Mouse (Mus musculus) forebrain, embryonic 16.5 days (tissue): Measurements from ENCODE around the gene Otx2. TPM values are rescaled to one million over a fixed set of nuclear protein-coding genes. Genes with fewer than 3 reads are reported as not detected.

Experiments
- ATAC-seq: fragments of 200-750 bp; cut with Nextera tagmentation; 2 replicates; pipeline ENCODE4 v1.8.0; 2017; ENCODE audit warnings: mild to moderate bottlenecking, moderate library complexity
- H3K27ac ChIP-seq: fragments of 300-500 bp; sonication (generic); 2 replicates; pipeline ENCODE4 v1.5.1; 2014; ENCODE audit warnings: low read length, control low read depth
- H3K27me3 ChIP-seq: fragments of 300-500 bp; sonication (generic); replicated peaks from 2 replicates; pipeline ENCODE4 v1.6.1; 2014; ENCODE audit warnings: low read length; ENCODE audit not compliant: control insufficient read depth, insufficient read depth
- H3K36me3 ChIP-seq: fragments of 300-500 bp; sonication (generic); 2 replicates; pipeline ENCODE4 v1.6.1; 2014; ENCODE audit not compliant: control insufficient read depth, insufficient read depth
- H3K4me1 ChIP-seq: fragments of 300-500 bp; sonication (generic); replicated peaks from 2 replicates; pipeline ENCODE4 v1.6.1; 2014; ENCODE audit warnings: low read length; ENCODE audit not compliant: control insufficient read depth, insufficient read depth
- H3K4me2 ChIP-seq: fragments of 300-500 bp; sonication (generic); 2 replicates; pipeline ENCODE4 v1.6.1; 2014; ENCODE audit warnings: mild to moderate bottlenecking, low read length, control low read depth
- H3K4me3 ChIP-seq: fragments of 300-500 bp; sonication (generic); replicated peaks from 2 replicates; pipeline ENCODE4 v1.5.1; 2014; ENCODE audit warnings: mild to moderate bottlenecking, low read length, control low read depth
- H3K9ac ChIP-seq: fragments of 300-500 bp; sonication (generic); replicated peaks from 2 replicates; pipeline ENCODE4 v1.6.1; 2014; ENCODE audit warnings: low read depth, low read length, control low read depth
- H3K9me3 ChIP-seq: fragments of 300-500 bp; sonication (generic); 2 replicates; pipeline ENCODE4 v1.6.1; 2016; ENCODE audit warnings: low read length; ENCODE audit not compliant: control insufficient read depth
- WGBS: fragments of 180-500 bp; shearing (Covaris S2); extraction: QIAGEN DNeasy Blood & Tissue Kit; methylation state at CpG from one replicate; pipeline ENCODE4 v1.1.7; 2014; 5-methylcytosine and 5-hydroxymethylcytosine counted together
- polyA plus RNA-seq: library from polyadenylated mRNA; unstranded; fragments of >200 nt; fragmentation: Nextera tagmentation; extraction: Ambion mirVana; gene quantifications from 2 replicates; pipeline ENCODE4 v1.2.1, GENCODE M21; 2015

The Otx2 gene
- polyA plus RNA-seq, 1 experiment from 2014 or later, result 9.3 TPM

GRCm38 (mm10) chr14:48657241-48657640 lies 16.4 kb downstream of the Otx2 start:
- H3K27me3 ChIP-seq, result peaks cover 86% of the 10 kb centered on the region
- H3K4me3 ChIP-seq, result no peak overlapping the region
- H3K4me2 ChIP-seq, result no peak overlapping the region
- H3K9me3 ChIP-seq, result no peaks in the 10 kb centered on the region
- H3K36me3 ChIP-seq, result no peaks in the 10 kb centered on the region
- 76% methylated on average over 6 of the region's 6 CpGs for WGBS
- no peak for ATAC-seq
- no peak overlapping the region for H3K27ac ChIP-seq
- H3K4me1 ChIP-seq, result no peaks in the 10 kb centered on the region; the same call in 1 of the 2 replicates
- no peak overlapping the region for H3K9ac ChIP-seq

GRCm38 (mm10) chr14:48656711-48657110 lies 16.9 kb downstream of the Otx2 start:
- H3K27ac ChIP-seq, result no peak overlapping the region
- no peaks in the 10 kb centered on the region for H3K4me1 ChIP-seq
- WGBS, result 64% methylated on average over 4 of the region's 4 CpGs
- H3K9me3 ChIP-seq, result no peaks in the 10 kb centered on the region
- no peak overlapping the region for H3K4me3 ChIP-seq
- H3K36me3 ChIP-seq, result no peaks in the 10 kb centered on the region
- H3K27me3 ChIP-seq, result peaks cover 84% of the 10 kb centered on the region
- no peak overlapping the region for H3K4me2 ChIP-seq
- no peak for ATAC-seq
- no peak overlapping the region for H3K9ac ChIP-seq

- Histone ChIP-seq H3K27ac (no peak overlapping the region), H3K9ac (no peak overlapping the region), H3K36me3 (no peaks in the 10 kb centered on the region), H3K4me3 (no peak overlapping the region), H3K4me1 (no peaks in the 10 kb centered on the region), H3K4me2 (no peak overlapping the region), H3K27me3 (peaks cover 89% of the 10 kb centered on the region), H3K9me3 (no peaks in the 10 kb centered on the region)
- 15% methylated on average over 21 of the region's 21 CpGs for WGBS
- ATAC-seq, result no peak
Observed at GRCm38 (mm10) chr14:48655792-48656550, 17.6 kb downstream of the Otx2 start.

- H3K9ac ChIP-seq, result no peak overlapping the region
- H3K27me3 ChIP-seq, result peaks cover 86% of the 10 kb centered on the region
- H3K4me1 ChIP-seq, result no peaks in the 10 kb centered on the region
- H3K27ac ChIP-seq, result no peak overlapping the region
- no peaks in the 10 kb centered on the region for H3K36me3 ChIP-seq
- no peak overlapping the region for H3K4me3 ChIP-seq
- H3K4me2 ChIP-seq, result no peak overlapping the region
- H3K9me3 ChIP-seq, result no peaks in the 10 kb centered on the region
- WGBS, result 15% methylated on average over 33 of the region's 33 CpGs
- ATAC-seq, result no peak
Observed at GRCm38 (mm10) chr14:48655073-48655791, 18.4 kb downstream of the Otx2 start.

DNA sequence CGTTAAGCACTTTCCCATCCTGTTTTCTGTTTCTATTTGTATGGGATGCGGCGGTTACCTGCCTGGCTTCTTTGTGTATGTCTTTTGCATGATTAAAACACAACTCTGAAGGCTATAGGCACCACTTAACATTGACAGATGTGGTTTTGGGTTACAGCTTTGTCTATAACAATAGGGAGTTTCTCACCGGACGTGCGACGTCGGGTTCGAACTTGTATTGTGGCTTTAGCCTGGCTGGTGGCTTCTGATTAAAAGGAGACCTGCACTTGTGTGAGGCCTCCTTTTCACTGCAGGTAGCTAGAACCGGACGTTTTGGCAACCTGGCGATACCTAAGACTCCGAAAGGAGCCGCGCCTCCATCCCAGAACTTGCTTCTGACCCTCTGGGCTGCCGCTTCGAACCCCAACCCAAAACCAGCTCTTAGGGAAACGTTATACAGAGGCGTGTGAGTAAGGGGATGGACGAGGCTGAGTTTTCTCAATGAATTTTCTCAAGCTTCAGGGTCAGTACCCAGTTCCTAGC lies 19.0 kb downstream of the Otx2 start:
- ATAC-seq, result no peak
- Histone ChIP-seq H3K27me3 (peaks cover 83% of the 10 kb centered on the region), H3K36me3 (no peaks in the 10 kb centered on the region), H3K27ac (no peak overlapping the region), H3K4me3 (no peak overlapping the region), H3K4me1 (no peaks in the 10 kb centered on the region), H3K9me3 (no peaks in the 10 kb centered on the region), H3K9ac (no peak overlapping the region), H3K4me2 (no peak overlapping the region)
- 20% methylated on average over 20 of the region's 20 CpGs for WGBS

GRCm38 (mm10) chr14:48653676-48654510 lies 19.7 kb downstream of the Otx2 start:
- Histone ChIP-seq H3K4me3 (no peak overlapping the region), H3K9ac (no peak overlapping the region), H3K9me3 (no peaks in the 10 kb centered on the region), H3K4me2 (no peak overlapping the region), H3K4me1 (no peaks in the 10 kb centered on the region), H3K36me3 (no peaks in the 10 kb centered on the region), H3K27me3 (peaks cover 77% of the 10 kb centered on the region), H3K27ac (no peak overlapping the region)
- ATAC-seq, result no peak
- 27% methylated on average over 22 of the region's 22 CpGs for WGBS

DNA sequence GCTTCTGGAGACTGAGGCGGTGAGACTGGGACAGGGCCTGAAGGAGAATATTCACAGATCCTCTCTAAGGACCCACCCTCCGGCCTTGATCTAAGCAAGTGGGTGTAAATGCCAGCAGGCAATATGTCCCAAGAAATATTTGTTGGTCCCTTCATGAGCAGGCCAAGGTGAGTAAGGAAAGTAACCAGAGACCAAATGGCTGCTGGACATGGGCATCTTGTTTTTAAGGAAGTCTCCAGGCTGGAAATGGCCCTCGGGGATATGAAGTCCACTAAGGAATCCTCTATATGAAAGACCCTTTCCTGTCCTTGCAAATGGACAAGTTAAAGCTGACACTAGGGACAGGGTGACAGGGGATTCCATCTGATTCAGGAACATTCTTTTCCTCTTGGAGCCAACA lies 20.5 kb downstream of the Otx2 start:
- Histone ChIP-seq H3K4me1 (no peaks in the 10 kb centered on the region), H3K9me3 (no peaks in the 10 kb centered on the region), H3K36me3 (no peaks in the 10 kb centered on the region), H3K4me3 (no peak overlapping the region), H3K9ac (no peak overlapping the region), H3K27ac (no peak overlapping the region), H3K4me2 (no peak overlapping the region), H3K27me3 (peaks cover 70% of the 10 kb centered on the region)
- ATAC-seq, result no peak
- WGBS, result 86% methylated on average over 3 of the region's 3 CpGs

DNA sequence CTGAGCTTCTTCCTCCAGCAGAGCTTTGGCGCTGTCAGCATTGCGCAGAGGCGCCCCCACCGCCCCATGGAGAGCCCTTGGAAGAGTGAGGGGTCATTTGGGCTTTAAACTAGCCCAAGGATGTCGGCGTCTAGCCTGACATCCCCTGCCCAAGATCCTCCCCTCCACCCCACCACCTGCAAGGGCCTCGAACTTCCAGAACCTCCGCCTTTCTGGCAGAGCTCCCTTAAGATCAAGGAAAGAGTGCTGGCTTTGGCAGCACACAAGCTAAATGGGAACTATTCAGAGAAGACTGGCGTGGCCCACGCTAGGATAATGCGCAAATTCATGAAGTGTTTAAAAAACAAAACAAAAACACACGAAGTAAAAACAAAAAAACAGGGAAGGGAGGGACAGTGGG lies 21.4 kb downstream of the Otx2 start:
- Histone ChIP-seq H3K9me3 (no peaks in the 10 kb centered on the region), H3K36me3 (no peaks in the 10 kb centered on the region), H3K9ac (no peak overlapping the region), H3K27me3 (peaks cover 63% of the 10 kb centered on the region), H3K4me1 (no peaks in the 10 kb centered on the region), H3K27ac (no peak overlapping the region), H3K4me2 (no peak overlapping the region), H3K4me3 (no peak overlapping the region)
- WGBS, result 22% methylated on average over 12 of the region's 12 CpGs
- ATAC-seq, result no peak
